Mouse (Mus musculus) mouse embryonic stem cell (cell line): ENCODE results near the gene Tmem201.

Experiments used
- in situ Hi-C, 2 experiments: fragments of 300-500 bp; cut with MboI; formaldehyde crosslinking; loops; 1 replicate in 1 of 2; 3 replicates in 1 of 2; pipeline ENCODE4 v1.14.3; 2019 to 2020; ENCODE audit warnings: low sequenced_read_pairs in 2 of 2, low pct_unique_long_range_greater_than_20kb in 1 of 2, mixed read lengths in 1 of 2; ENCODE audit not compliant: unreplicated experiment in 1 of 2

The Tmem201 gene

DNA sequence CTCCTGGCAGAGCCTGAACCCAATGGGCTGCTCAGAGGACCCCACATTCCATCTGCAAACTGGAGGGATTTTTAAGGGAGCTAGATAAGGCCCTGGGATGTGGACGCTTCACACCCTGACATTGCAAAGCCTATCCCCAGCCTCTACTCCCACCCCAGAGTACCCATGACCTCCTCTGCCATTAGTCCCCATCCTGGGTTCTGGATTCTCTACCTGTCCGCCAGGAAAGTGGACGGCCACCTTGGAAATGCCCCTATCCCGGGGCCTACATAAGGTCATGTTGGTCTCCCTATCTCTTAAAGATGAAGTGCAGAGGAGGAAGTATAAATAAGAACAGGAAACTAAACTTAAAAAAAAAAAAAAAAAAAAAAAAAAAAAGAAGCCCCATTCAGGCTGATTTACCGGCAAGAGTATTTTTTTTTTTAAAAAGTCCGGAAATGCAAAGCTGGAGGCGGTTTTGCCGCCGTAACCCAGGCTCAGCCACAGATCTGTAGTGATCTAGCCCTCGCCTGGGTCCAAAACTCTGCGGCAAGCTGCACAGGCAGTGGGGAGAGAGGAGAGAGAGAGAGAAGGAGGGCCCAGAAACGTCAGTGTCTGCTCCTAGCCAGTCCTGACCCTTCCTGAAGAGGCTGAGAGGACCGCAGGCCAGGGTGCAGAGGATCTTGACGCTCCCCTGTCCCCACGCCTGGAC is 40.2 kb downstream of the Tmem201 start:
- in situ Hi-C loops = no loop called here

DNA sequence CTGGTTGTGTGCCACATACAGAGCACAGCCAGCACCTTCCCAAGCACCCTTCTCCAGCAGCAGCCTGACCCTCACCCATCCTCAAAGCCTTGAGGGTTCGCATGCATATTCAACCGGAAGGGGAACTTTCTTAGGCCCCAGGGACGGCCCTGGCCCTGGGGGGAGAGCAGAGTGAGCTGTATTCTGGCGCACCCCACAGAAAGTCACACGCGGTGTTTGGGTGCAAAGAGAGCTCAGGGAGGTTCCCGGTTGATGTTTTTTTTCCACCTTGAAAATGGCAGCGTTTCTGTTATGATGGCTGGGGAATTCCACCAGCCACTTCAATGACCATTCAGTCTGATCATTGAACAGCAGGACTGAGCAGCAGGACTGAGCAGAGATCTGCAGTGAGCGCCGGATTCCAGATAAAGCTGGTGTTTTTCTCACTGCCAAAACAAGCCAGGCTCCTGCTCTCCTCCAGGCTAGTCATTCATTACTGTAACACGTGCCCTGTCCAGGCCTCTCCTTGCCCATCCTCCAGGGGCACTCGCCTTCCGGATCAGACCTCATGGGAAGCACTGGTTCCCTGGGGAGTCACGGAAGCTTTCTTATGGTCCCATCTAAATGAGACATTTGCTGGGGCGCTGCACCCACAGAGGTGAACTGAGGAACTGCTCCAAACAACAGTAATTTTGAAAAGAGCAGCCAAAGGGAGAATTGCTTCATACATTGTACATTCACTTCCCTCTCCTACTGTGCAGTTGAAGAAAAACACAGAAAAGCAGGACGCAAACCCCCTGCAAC is 41.5 kb downstream of the Tmem201 start:
- in situ Hi-C loops = no loop called here

DNA sequence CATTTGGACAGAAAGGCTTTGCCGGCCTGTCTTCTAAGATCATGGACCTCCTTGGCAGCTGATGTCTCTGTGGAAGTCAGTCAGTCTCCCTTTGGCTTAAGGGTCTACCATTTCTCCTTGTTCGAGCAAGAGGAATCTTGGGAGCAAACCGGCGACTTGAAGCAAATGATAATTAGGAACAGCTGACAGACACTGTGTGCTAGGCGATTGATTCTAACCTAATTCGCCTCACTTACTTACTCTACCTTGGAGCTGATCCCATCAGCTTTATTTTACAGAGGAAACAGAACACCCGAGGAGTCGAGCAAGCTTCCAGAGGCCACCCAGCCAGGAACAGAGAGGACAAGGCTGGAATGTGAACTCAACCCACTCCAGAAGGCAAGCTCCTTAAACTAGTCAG is 46.5 kb downstream of the Tmem201 start:
- in situ Hi-C loops = loop anchor here in 1 of 2 experiments (5.0 kb wide), 1 partner anchor 39 kb away; no protein-coding TSS in a partner anchor

DNA sequence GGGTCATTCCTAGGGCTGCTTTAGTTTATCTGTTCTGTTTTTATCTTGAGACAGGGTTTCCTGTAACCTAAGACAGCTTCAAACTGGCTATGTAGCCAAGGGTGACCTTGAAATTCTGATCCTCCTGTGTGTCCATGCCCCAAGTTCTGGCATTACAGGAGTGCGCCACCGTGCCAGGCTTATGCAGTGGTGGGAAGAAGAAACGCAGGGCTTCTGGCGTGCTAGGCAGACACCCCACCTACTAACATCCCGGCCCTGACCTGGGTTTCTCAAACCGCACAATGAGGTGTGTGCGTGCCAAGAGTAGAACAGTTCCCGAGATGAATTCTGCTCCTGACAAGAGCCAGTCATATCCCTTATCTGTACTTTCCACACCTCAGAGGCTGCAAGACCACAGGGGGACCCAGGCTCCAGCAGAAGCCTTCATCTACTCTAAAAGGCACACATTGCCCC is 47.0 kb downstream of the Tmem201 start:
- in situ Hi-C loops = loop anchor here in 1 of 2 experiments (5.0 kb wide), 1 partner anchor 39 kb away; no protein-coding TSS in a partner anchor

DNA sequence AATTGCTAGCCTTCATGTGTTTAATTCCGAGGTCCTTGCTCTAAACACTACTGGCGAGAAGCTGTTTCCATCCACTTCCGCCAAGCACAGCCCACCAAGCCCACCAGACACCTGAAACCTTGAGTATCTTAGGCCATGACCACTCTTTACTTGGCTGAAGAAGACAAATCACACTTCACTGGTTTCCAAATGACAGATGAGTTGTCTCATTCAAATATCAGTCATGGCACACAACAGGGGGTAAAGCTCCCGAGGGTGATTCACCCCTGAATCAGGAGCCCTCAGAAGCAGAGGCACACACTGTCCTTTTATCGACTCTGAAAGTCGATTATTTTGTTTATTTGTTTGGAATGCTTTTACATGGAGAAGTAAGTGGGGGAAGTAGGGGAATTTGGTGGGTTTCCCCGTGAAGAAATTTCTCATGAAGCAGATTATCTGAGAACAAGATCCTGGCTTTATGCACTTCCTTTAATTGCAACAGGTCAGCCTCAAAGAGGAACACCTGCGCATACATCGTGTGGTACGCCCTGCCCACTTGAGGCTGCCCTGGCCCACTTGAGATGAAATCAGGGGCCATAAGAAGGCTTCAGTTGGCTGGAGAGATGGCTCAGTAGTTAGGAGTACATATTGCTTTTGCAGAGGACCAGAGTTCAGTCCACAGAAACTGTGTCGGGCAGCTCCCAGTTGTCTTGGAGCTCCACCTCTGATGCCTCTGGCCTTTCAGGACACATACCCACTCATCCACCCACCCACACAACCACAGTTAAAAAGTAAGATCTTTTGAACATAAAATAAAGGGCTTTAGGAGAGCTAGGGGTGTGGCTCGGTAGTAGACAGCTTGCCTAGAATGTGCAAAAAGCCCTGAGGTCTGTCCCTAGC is 47.8 kb downstream of the Tmem201 start:
- in situ Hi-C loops = loop anchor here in 1 of 2 experiments (5.0 kb wide), 1 partner anchor 38 kb away; no protein-coding TSS in a partner anchor

DNA sequence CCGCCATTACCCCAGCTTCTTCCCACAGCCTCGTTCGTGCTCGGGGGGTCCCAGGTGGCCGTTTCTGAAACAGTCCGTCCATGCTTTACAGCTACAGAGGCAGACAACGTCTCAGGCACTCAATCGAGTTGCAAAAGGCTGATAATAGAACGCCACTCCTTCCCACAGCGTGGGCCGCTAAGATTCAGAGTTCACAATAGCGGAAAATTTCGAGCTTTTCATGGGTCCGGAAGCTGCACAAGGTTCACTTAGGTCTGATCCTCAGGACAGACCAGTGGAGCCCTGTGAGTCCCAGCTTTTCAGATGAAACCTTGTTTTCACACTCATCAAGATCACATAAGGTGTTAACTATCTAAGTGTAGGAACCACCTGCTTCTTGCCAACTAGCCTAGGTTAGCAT is 49.0 kb downstream of the Tmem201 start:
- in situ Hi-C loops = no loop called here

- in situ Hi-C loops = no loop called here
Observed at GRCm38 (mm10) chr4:149684841-149685623, 52.8 kb downstream of the Tmem201 start.

DNA sequence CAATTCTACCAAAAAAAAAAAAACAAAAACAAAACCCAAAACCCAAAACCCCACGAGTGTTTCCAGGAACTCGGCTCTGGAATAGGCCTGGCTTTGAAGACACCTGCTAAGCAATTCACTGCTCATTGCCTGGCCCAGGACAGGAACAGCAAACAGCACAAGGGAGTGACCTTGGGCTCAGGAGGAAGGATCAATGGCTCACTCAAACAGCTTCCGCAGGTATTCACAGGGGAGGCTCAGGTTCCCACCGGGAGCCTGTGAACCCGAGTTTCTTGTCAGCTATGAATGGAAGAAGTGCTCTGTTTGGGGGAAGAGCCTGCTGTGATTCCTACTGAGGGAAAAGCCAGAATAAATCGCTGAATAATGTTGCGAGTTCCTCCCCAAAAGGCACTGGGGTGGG is 54.0 kb downstream of the Tmem201 start:
- in situ Hi-C loops = no loop called here

DNA sequence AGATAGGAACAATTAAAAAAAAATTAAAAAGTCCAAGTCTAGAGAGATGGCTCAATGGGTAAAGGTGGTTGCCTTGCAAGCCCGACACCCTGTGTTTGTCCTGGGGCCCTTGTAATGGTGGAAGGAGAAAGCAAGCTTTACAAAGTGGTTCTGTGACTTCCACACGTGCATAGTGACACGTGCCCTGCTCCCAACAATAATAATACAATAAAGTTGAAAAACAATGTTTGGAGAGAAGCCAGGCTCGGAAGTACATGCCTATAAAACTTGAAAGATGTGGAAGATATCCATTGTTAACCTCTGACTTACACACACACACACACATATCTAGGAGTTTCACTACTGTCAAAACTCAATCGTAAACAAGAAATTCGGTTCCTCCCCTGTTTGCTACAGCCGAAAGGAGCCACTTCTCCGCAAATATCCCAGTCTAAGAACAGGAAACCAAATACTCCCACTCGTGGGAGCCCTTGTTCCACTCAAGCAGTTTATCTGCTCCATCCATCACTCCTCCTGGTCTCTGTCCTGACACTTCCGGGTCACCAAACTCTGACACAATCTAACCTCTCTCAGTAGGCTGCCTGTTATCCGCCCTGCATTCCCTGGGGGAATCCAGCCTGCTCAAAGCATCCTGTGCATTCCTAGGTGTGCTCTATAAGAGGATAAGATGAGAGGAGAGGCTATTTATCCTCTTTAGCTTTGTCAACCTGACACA is 58.6 kb downstream of the Tmem201 start:
- in situ Hi-C loops = no loop called here

DNA sequence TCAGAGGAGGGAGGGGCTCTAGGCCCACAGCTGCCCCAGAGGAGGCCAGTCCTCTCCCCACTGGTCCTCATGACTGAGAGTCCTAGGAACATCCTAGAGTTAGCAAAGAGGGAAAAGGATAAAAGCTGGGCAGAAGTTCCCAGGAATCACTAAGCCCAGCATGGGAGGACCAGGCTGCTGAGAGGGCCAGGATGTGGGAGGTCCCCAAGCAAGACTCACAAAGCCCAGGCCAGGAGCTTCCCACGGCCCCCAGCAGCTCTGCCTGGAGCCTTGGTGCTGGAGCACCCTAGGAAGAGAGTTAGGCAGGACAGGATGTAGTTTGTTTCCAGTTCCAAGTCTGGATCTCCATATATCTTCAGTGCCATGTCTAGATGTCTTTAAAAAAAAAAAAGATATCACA is 59.8 kb downstream of the Tmem201 start:
- in situ Hi-C loops = no loop called here

DNA sequence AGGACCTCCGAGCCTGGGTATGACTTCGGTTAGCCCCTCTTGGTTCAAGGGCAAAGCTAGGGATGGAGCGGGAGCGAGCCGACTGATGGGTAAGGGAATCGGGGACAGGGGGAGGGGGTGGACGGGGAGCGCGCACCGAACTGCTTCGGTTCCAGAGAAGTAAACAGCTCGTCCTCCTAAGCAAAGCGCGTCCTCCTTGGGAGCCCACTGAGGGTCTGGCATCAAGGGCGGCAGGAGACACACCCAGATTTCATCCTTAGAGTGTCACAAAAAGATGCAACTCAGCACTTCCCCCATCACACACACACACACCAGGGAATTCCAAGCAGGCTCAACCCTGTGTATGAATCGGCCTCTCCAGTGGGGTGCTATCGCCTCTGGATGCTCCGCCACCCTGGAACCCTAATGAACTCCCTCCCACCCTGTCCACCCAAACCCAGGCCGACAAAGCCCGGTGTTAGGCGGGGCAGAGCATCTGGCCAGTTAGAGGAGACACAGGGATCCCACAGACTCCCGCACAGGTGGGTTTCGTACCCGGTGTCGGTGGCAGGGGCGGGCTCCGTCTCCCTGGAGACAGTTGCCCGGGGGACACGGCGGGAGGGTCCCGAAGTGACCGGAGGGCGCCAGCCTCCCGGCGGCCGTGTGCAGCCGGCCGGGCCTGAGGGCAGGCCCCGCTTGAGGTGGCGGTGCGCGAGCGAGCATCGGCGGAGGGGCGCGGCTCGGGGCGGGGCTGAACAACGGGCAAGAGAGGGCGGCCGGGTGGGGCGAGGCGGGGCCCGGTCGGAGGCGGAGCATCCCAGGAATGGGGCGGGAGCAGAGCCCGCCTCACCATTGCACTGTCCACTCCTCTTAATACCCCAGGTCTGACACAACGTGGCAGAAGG is 62.2 kb downstream of the Tmem201 start:
- in situ Hi-C loops = no loop called here

DNA sequence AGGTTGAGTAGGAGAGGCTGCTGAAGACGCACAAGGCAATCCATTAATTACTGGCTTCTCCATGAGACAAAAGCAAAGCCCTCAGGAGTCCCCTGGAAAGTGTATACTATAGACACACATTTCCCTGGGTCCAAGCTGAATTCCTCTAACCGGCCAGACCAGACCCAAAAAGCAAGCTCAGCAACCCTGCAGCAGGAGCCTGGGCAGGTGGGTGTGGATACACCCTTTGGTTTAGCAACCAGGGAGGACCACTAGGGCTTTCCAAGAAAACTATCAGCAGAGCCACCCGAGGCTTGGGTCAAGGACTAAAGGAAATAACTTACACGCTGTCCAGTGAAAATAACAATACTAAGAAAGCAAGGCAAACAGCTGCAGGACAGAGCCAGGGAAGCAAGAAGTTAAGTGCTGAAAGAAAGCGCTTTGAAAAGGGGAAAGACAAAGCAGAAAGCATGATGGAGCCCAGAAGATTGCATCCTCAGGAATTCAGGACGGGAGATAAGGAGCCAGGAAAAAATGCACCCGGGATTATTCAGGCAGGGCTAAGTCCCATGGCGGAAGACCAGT is 62.9 kb downstream of the Tmem201 start:
- in situ Hi-C loops = no loop called here

GRCm38 (mm10) chr4:149672747-149673146 is 65.1 kb downstream of the Tmem201 start:
- in situ Hi-C loops = no loop called here

GRCm38 (mm10) chr4:149671175-149671574 is 66.7 kb downstream of the Tmem201 start:
- in situ Hi-C loops = no loop called here

DNA sequence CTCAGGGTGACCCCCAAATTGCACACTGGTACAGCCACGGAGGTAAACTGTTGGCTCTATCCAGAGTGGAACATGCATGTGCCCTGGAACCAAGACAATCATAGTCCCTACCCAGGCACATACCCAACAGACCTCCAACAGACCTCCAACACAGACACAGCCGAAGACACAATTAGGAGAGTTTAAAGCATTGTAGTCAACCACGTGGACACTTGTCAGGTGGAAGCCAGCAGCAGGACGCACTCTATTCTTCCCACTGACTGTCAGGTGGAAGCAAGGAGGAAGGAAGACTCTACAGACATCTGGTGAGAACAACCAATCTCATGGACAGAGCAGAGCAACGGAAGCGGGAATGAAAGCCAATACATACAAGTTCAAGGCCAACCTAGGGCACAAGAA is 72.2 kb downstream of the Tmem201 start:
- in situ Hi-C loops = no loop called here
